Mouse (Mus musculus) G1E (cell line): ENCODE measurements at regions not wholly inside any gene's neighbourhood (a gene's known extent, or its start where the extent isn't known, plus 50 kb on each side); places are given as distances from the start of the nearest gene placed in this dataset.

Experiments used
- CTCF ChIP-seq: IDR thresholded peaks from 2 replicates; pipeline ENCODE4 v1.5.1; 2012; ENCODE audit warnings: low read depth, low read length, inconsistent platforms, mixed read lengths
- GATA2 ChIP-seq: IDR thresholded peaks from 2 replicates; pipeline ENCODE4 v1.6.1; 2012; ENCODE audit warnings: low read depth, low read length, inconsistent platforms, borderline replicate concordance

- no peak for TF ChIP-seq CTCF
- TF ChIP-seq GATA2 = no peak
These were observed 193.2 kb upstream of the Smim15 start for GRCm38 (mm10) chr13:107850907-107851560.
